Mouse (Mus musculus) limb, embryonic 14.5 days (tissue): ENCODE results near the gene Runx1. TPM values are rescaled to one million over a fixed set of nuclear protein-coding genes. Genes with fewer than 3 reads are reported as not detected.

ENCODE experiments used
- ATAC-seq: fragments of 200-750 bp; cut with Nextera tagmentation; 2 replicates; pipeline ENCODE4 v1.8.0; 2017; ENCODE audit warnings: low read depth, moderate number of reproducible peaks, moderate TSS enrichment; ENCODE audit not compliant: low FRiP score
- DNase-seq: peaks from one replicate; pipeline ENCODE4 v3.0.0-alpha.2; 2015; ENCODE audit warnings: low spot score
- H3K27ac ChIP-seq: fragments of 300-500 bp; sonication (generic); replicated peaks from 2 replicates; pipeline ENCODE4 v1.5.1; 2014; ENCODE audit warnings: low read depth, mild to moderate bottlenecking, low read length, moderate library complexity, mixed read lengths
- H3K27me3 ChIP-seq: fragments of 300-500 bp; sonication (generic); 2 replicates; pipeline ENCODE4 v1.6.1; 2014; ENCODE audit warnings: low read length, mixed read lengths; ENCODE audit not compliant: control insufficient read depth, insufficient read depth
- H3K36me3 ChIP-seq: fragments of 300-500 bp; sonication (generic); 2 replicates; pipeline ENCODE4 v1.6.1; 2014; ENCODE audit warnings: mild to moderate bottlenecking, low read length, moderate library complexity, mixed read lengths; ENCODE audit not compliant: control insufficient read depth, insufficient read depth
- H3K4me1 ChIP-seq: fragments of 300-500 bp; sonication (generic); 2 replicates; pipeline ENCODE4 v1.6.1; 2014; ENCODE audit warnings: antibody characterized with exemption, low read length, mixed read lengths; ENCODE audit not compliant: control insufficient read depth, insufficient read depth
- H3K4me2 ChIP-seq: fragments of 300-500 bp; sonication (generic); replicated peaks from 2 replicates; pipeline ENCODE4 v1.6.1; 2014; ENCODE audit warnings: low read depth, mild to moderate bottlenecking, low read length, moderate library complexity; ENCODE audit not compliant: severe bottlenecking
- H3K4me3 ChIP-seq: fragments of 300-500 bp; sonication (generic); replicated peaks from 2 replicates; pipeline ENCODE4 v1.5.1; 2014; ENCODE audit warnings: low read length
- H3K9ac ChIP-seq: fragments of 300-500 bp; sonication (generic); 2 replicates; pipeline ENCODE4 v1.6.1; 2014; ENCODE audit warnings: mild to moderate bottlenecking, low read depth, low read length, moderate library complexity; ENCODE audit not compliant: severe bottlenecking
- H3K9me3 ChIP-seq: fragments of 300-500 bp; sonication (generic); 2 replicates; pipeline ENCODE4 v1.6.1; 2016; ENCODE audit warnings: low read length; ENCODE audit not compliant: control insufficient read depth
- POLR2A ChIP-seq: fragments of 200-500 bp; IDR thresholded peaks from 2 replicates; pipeline ENCODE4 v1.8.0; 2012; ENCODE audit warnings: inconsistent platforms, mild to moderate bottlenecking, moderate library complexity, borderline replicate concordance; ENCODE audit not compliant: insufficient read depth, insufficient read length; ENCODE audit errors: extremely low read depth
- WGBS: fragments of 180-500 bp; shearing (Covaris S2); extraction: QIAGEN DNeasy Blood & Tissue Kit; methylation state at CpG from one replicate; pipeline ENCODE4 v1.1.7; 2014; 5-methylcytosine and 5-hydroxymethylcytosine counted together
- polyA plus RNA-seq, 2 experiments: library from polyadenylated mRNA; depleted of rRNA in 1 of 2; stranded (reverse) in 1 of 2; unstranded in 1 of 2; fragments of >200 nt; fragmentation: Nextera tagmentation in 1 of 2; extraction: Ambion mirVana in 1 of 2; gene quantifications; 2 replicates each; pipeline versions ENCODE4 v1.2.1 to v1.2.3; 2012 to 2014

The Runx1 gene
- polyA plus RNA-seq, 2 experiments = 5.2 to 5.5 TPM

- no peak for TF ChIP-seq POLR2A
- Histone ChIP-seq H3K9me3 (no peaks in the 10 kb centered on the region), H3K36me3 (no peaks in the 10 kb centered on the region), H3K9ac (no peak overlapping the region), H3K27me3 (no peaks in the 10 kb centered on the region), H3K4me2 (no peak overlapping the region), H3K27ac (no peak overlapping the region), H3K4me1 (peaks cover 6% of the 10 kb centered on the region; the same call in 1 of the 2 replicates), H3K4me3 (no peak overlapping the region)
- 72% methylated on average over 21 of the region's 21 CpGs for WGBS
- DNase-seq (no peak), ATAC-seq (no peak)
These were observed 141.3 kb downstream of the Runx1 start for GRCm38 (mm10) chr16:92684423-92685211.

GRCm38 (mm10) chr16:92676630-92677029, 149.3 kb downstream of the Runx1 start:
- no peaks in the 10 kb centered on the region for H3K9me3 ChIP-seq
- no peak overlapping the region for H3K4me3 ChIP-seq
- no peak overlapping the region for H3K9ac ChIP-seq
- H3K4me2 ChIP-seq = no peak overlapping the region
- peaks cover 3% of the 10 kb centered on the region; the same call in 1 of the 2 replicates for H3K36me3 ChIP-seq
- H3K27ac ChIP-seq = no peak overlapping the region
- whole genome bisulfite sequencing = 91% methylated on average over 5 of the region's 5 CpGs
- no peak for DNase-seq
- no peak for ATAC-seq
- H3K4me1 ChIP-seq = peaks cover 7% of the 10 kb centered on the region; the same call in 1 of the 2 replicates
- H3K27me3 ChIP-seq = no peaks in the 10 kb centered on the region
- no peak for TF ChIP-seq POLR2A

GRCm38 (mm10) chr16:92675677-92676076, 150.3 kb downstream of the Runx1 start:
- 76% methylated on average over 8 of the region's 8 CpGs for WGBS
- DNase-seq = no peak
- no peak overlapping the region for H3K27ac ChIP-seq
- H3K4me2 ChIP-seq = no peak overlapping the region
- no peak overlapping the region for H3K9ac ChIP-seq
- no peak for ATAC-seq
- no peak overlapping the region for H3K4me3 ChIP-seq
- H3K4me1 ChIP-seq = peaks cover 7% of the 10 kb centered on the region; the same call in 1 of the 2 replicates
- H3K27me3 ChIP-seq = no peaks in the 10 kb centered on the region
- H3K36me3 ChIP-seq = peaks cover 3% of the 10 kb centered on the region; the same call in 1 of the 2 replicates
- TF ChIP-seq POLR2A = no peak
- H3K9me3 ChIP-seq = no peaks in the 10 kb centered on the region

GRCm38 (mm10) chr16:92674916-92675450, 151.0 kb downstream of the Runx1 start:
- H3K27me3 ChIP-seq = no peaks in the 10 kb centered on the region
- H3K4me3 ChIP-seq = no peak overlapping the region
- no peak overlapping the region for H3K4me2 ChIP-seq
- no peaks in the 10 kb centered on the region for H3K9me3 ChIP-seq
- H3K9ac ChIP-seq = no peak overlapping the region
- H3K36me3 ChIP-seq = peaks cover 3% of the 10 kb centered on the region; the same call in 1 of the 2 replicates
- no peak overlapping the region for H3K27ac ChIP-seq
- 79% methylated on average over 11 of the region's 11 CpGs for WGBS
- no peak for DNase-seq
- ATAC-seq = no peak
- TF ChIP-seq POLR2A = no peak
- peaks cover 7% of the 10 kb centered on the region; the same call in 1 of the 2 replicates for H3K4me1 ChIP-seq

- Histone ChIP-seq H3K9ac (no peak overlapping the region), H3K4me1 (peaks cover 7% of the 10 kb centered on the region; the same call in 1 of the 2 replicates), H3K4me2 (no peak overlapping the region), H3K4me3 (no peak overlapping the region), H3K36me3 (peaks cover 3% of the 10 kb centered on the region; the same call in 1 of the 2 replicates), H3K27ac (no peak overlapping the region), H3K27me3 (no peaks in the 10 kb centered on the region), H3K9me3 (no peaks in the 10 kb centered on the region)
- 41% methylated on average over 18 of the region's 18 CpGs for WGBS
- DNase-seq (no peak), ATAC-seq (no peak)
- no peak for TF ChIP-seq POLR2A
These were observed 151.7 kb downstream of the Runx1 start for GRCm38 (mm10) chr16:92674121-92674816.
